Mouse (Mus musculus) heart, postnatal 0 days (tissue): ENCODE results near the gene Cdh12.

Source experiments
- CTCF ChIP-seq: IDR thresholded peaks from 2 replicates; pipeline ENCODE4 v1.5.1; 2016; ENCODE audit warnings: antibody characterized with exemption, control low read depth, low read depth
- EP300 ChIP-seq: IDR thresholded peaks from 2 replicates; pipeline ENCODE4 v1.6.1; 2016; ENCODE audit warnings: antibody characterized with exemption, low read depth

GRCm38 (mm10) chr15:20835887-20836286 is 386.8 kb downstream of the Cdh12 start:
- no peak for TF ChIP-seq CTCF
- TF ChIP-seq EP300 = no peak
